Comparison of ENCODE assay signal across 8 mouse cellular contexts in genomic region chr9:14642251-14643021, GRCm38 (mm10). TPM values are rescaled to one million over a fixed set of nuclear protein-coding genes. Genes with fewer than 3 reads are reported as not detected.
DNase-seq lines count a peak whose midpoint lies in the region; ATAC-seq and TF ChIP-seq lines count a peak whose summit lies in the region.

No protein-coding gene starts in this region.

- no peak for TF ChIP-seq CTCF in embryonic fibroblast, embryonic 13.5 days (IDR thresholded peaks at IDR 0.05; ENCODE audit: borderline replicate concordance, insufficient read depth, low read length)
- no peak for TF ChIP-seq CTCF in lung, postnatal 0 days (IDR thresholded peaks at IDR 0.05)

- peak; percentile 57 for ATAC-seq in frontal cortex, adult (ENCODE audit: low TSS enrichment)
- ATAC-seq in lung, postnatal 0 days, result peak; percentile 65

- no peak overlapping the region for H3K4me2 ChIP-seq in lung, postnatal 0 days (replicated peaks; ENCODE audit: low read depth, low read length)

- H3K27ac ChIP-seq in embryonic fibroblast, embryonic 13.5 days (ENCODE audit: insufficient read depth, low read length), result peak overlapping the region; percentile 75
- H3K27ac ChIP-seq in hindbrain, embryonic 10.5 days, result peak overlapping the region; percentile 70
- H3K27ac ChIP-seq in lung, postnatal 0 days (ENCODE audit: low read length), result peak overlapping the region; percentile 70

- H3K9ac ChIP-seq in lung, postnatal 0 days (replicated peaks; ENCODE audit: low read depth), result no peak overlapping the region

- no peaks in the 10 kb centered on the region for H3K27me3 ChIP-seq in hindbrain, embryonic 10.5 days (ENCODE audit: insufficient read depth, poor library complexity, severe bottlenecking)
- H3K27me3 ChIP-seq in lung, postnatal 0 days (replicated peaks; ENCODE audit: insufficient read depth, low read length), result no peaks in the 10 kb centered on the region

- no peak for TF ChIP-seq POLR2A in embryonic fibroblast, embryonic 13.5 days (IDR thresholded peaks at IDR 0.05; ENCODE audit: low read depth, low read length)

- H3K36me3 ChIP-seq in hindbrain, embryonic 10.5 days, result no peaks in the 10 kb centered on the region
- no peaks in the 10 kb centered on the region for H3K36me3 ChIP-seq in lung, postnatal 0 days (ENCODE audit: insufficient read depth, low read length)

- no peak overlapping the region for H3K4me3 ChIP-seq in embryonic fibroblast, embryonic 13.5 days (ENCODE audit: insufficient read depth, low read length)
- no peak overlapping the region for H3K4me3 ChIP-seq in hindbrain, embryonic 10.5 days
- H3K4me3 ChIP-seq in lung, postnatal 0 days (ENCODE audit: low read depth, low read length), result no peak overlapping the region

- no peaks in the 10 kb centered on the region for H3K9me3 ChIP-seq in hindbrain, embryonic 10.5 days
- H3K9me3 ChIP-seq in lung, postnatal 0 days (ENCODE audit: low read length), result no peaks in the 10 kb centered on the region

- WGBS in hindbrain, embryonic 10.5 days, result 19% methylated on average over 5 of the region's 5 CpGs
- 19% methylated on average over 5 of the region's 5 CpGs for WGBS in lung, postnatal 0 days

- DNase-seq in frontal cortex, postnatal 36 days (ENCODE audit: low spot score in 2 of 2), result no peak
- peak; percentile 78 for DNase-seq in hindbrain, embryonic 10.5 days (ENCODE audit: low spot score)
- peak; percentile 29 for DNase-seq in lung, postnatal 0 days (ENCODE audit: low spot score)
- DNase-seq in right cerebral cortex, adult 18-20 months, result no peak
- no peak for DNase-seq in MN1 (ENCODE audit: low spot score)
- DNase-seq in spleen, adult 18-20 months, result no peak

- peak; percentile 24; the same call in 1 of the 2 replicates for TF ChIP-seq EP300 in lung, postnatal 0 days (IDR thresholded peaks at IDR 0.05)

- H3K4me1 ChIP-seq in embryonic fibroblast, embryonic 13.5 days (ENCODE audit: control insufficient read depth, insufficient read depth, low read length), result peaks cover 19% of the 10 kb centered on the region
- H3K4me1 ChIP-seq in hindbrain, embryonic 10.5 days (replicated peaks), result peaks cover 44% of the 10 kb centered on the region
- H3K4me1 ChIP-seq in lung, postnatal 0 days (ENCODE audit: insufficient read depth, low read depth, low read length), result no peaks in the 10 kb centered on the region; the same call in 1 of the 2 replicates

RNA-seq across cellular contexts. Expression of gene Amotl1, which starts 2.4 kb away (rescaled TPM):
- polyA plus RNA-seq in embryonic fibroblast, embryonic 13.5 days (2011; ENCODE audit: insufficient read length, low read depth, missing spikeins), result 61.2 and 63.1 TPM in 2 replicates
- 12.8 and 16.3 TPM in 2 replicates for polyA plus RNA-seq in hindbrain, embryonic 10.5 days (2016; fragmentation: Nextera tagmentation; extraction: Ambion mirVana)
- polyA plus RNA-seq in lung, postnatal 0 days (2015; fragmentation: Nextera tagmentation; extraction: Ambion mirVana), result 12.9 and 14.3 TPM in 2 replicates

Comparison
In these comparisons a context has a peak if more than half of its experiments do, and no peak if none do; other contexts are left out.
1. DNase-seq: peak in hindbrain, embryonic 10.5 days (single experiment) and lung, postnatal 0 days (single experiment); none in frontal cortex, postnatal 36 days (0 of 2), right cerebral cortex, adult 18-20 months (single experiment), MN1 (single experiment) and spleen, adult 18-20 months (0 of 2).
2. Peak in every context shown above with its lines, with median percentiles within 50 percentile points of each other: H3K27ac ChIP-seq.